Mouse (Mus musculus) NIH3T3 (cell line): ENCODE measurements around the gene Glrx.

Experiments
- DNase-seq: peaks from one replicate; pipeline ENCODE4 v3.0.0-alpha.2; 2012; ENCODE audit warnings: low read depth

Gene Glrx

GRCm38 (mm10) chr13:75891868-75892267 is 52.2 kb downstream of the Glrx start:
- no peak for DNase-seq

GRCm38 (mm10) chr13:75892291-75892690 is 52.6 kb downstream of the Glrx start:
- DNase-seq = no peak

- DNase-seq = no peak
Measured at GRCm38 (mm10) chr13:75892876-75893275, 53.2 kb downstream of the Glrx start.
